Mouse (Mus musculus): ENCODE results near the gene Col8a1. TPM values are rescaled to one million over a fixed set of nuclear protein-coding genes. Genes with fewer than 3 reads are reported as not detected.

Gene Col8a1
- polyA plus RNA-seq (2014; fragmentation: Nextera tagmentation; extraction: Ambion mirVana) = 0.41 and 0.74 TPM in 2 replicates

DNA sequence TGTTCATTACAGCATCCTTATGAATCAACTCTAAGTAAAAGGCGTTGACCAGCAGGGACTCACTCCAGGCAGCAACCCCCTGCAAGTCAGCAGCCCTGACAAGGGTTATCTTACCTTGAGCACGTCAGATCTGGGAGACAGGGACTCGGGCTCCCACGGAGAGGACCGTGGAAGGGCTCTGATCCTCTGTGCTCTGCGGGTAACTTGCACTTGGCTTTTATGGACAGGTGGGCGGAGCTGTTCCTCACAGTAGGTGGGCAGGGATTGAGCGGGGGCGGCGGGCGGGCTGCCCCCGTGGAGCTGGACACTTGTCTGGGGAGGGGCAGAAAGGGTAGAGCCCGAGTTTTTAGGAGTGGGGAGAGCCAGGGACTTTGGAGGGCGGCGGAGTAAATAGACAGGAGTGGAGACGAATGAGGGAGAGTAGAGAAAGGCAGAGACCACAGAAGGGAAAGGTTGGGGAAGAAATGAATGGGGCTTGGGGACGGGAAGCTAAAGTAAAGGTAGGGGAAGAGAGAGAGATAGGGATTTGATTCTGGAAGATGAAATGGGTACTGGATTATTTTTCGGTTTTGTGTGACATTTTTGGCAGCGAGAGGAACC is at the start of gene Col8a1:
Gene Col8a1 (minus strand): TSS at position 212 of the 600 bp plus-strand sequence.
- WGBS = 8% methylated on average over 19 of the region's 19 CpGs
- no peak for ATAC-seq (replicated peaks; ENCODE audit: low FRiP score)
- no peak within 1 kb of the TSS for H3K9ac ChIP-seq (ENCODE audit: low read depth, low read length)
- no peaks in the 10 kb centered on the region for H3K36me3 ChIP-seq (ENCODE audit: control insufficient read depth, insufficient read depth, low read length)
- peaks cover 3% of the 10 kb centered on the region for H3K4me1 ChIP-seq (replicated peaks; ENCODE audit: control insufficient read depth, insufficient read depth, low read length)
- H3K9me3 ChIP-seq (ENCODE audit: control insufficient read depth, low read length) = no peaks in the 10 kb centered on the region
- H3K27ac ChIP-seq (ENCODE audit: low read depth, low read length) = no peak within 1 kb of the TSS
- H3K4me3 ChIP-seq (ENCODE audit: low read depth, low read length) = peak within 1 kb of the TSS; percentile 27; the same call in 1 of the 2 replicates
- 0 out of 2 replicates have a peak, but pooled peaks cover 3% of the 10 kb centered on the region for H3K27me3 ChIP-seq (replicated peaks; ENCODE audit: control insufficient read depth, insufficient read depth, low read length)
- H3K4me2 ChIP-seq = peak within 1 kb of the TSS; percentile 59
- no peak for DNase-seq (ENCODE audit: low spot score)

DNA sequence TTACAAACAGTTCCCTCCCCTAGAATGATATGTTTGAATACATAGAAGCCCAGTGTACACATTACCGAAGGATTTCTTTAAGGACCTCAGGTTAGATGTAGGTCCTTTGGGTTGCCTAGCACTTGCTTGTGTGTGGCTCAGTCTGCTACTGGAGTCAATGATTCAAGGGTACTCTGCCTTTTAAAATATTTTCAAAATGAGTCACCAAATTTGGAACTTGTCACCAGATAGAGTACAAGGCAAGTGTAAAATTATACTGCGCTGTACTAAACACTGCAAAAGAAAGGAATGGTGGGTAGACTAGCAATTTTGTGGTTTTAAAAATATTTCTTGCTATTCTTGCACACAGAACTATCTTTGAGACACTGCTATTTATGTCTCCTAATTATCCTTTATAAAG is 47.3 kb upstream of the Col8a1 start:
- Histone ChIP-seq H3K4me2 (no peak overlapping the region), H3K27me3 (replicated peaks; ENCODE audit: control insufficient read depth, insufficient read depth, low read length) (no peaks in the 10 kb centered on the region), H3K9me3 (ENCODE audit: control insufficient read depth, low read length) (no peaks in the 10 kb centered on the region), H3K9ac (ENCODE audit: low read depth, low read length) (no peak overlapping the region), H3K4me1 (replicated peaks; ENCODE audit: control insufficient read depth, insufficient read depth, low read length) (no peaks in the 10 kb centered on the region), H3K4me3 (ENCODE audit: low read depth, low read length) (no peak overlapping the region), H3K27ac (ENCODE audit: low read depth, low read length) (no peak overlapping the region), H3K36me3 (ENCODE audit: control insufficient read depth, insufficient read depth, low read length) (no peaks in the 10 kb centered on the region)
- DNase-seq (ENCODE audit: low spot score) (no peak), ATAC-seq (replicated peaks; ENCODE audit: low FRiP score) (no peak)
- WGBS = 97% methylated on average over 2 of the region's 2 CpGs

DNA sequence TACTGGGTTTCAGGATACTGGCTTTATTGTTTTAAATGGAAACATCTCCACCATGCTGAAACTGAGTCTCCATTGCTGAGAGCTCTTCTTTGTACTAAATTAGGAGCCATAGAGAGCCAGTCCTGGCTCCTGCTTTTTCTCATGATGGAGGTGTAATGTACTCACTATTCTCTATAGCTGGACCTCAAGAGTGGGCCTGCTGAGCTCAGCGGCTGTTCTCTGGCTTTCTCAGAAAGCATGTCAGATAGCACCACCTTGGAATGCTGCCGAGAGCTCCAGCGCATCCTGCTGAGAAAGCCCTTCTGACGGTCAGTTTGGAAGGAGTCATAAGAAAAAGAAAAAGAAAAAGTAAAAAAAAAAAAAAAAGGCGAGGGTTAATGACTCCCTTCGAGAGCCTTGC is 41.8 kb upstream of the Col8a1 start:
- Histone ChIP-seq H3K27me3 (replicated peaks; ENCODE audit: control insufficient read depth, insufficient read depth, low read length) (no peaks in the 10 kb centered on the region), H3K36me3 (ENCODE audit: control insufficient read depth, insufficient read depth, low read length) (no peaks in the 10 kb centered on the region), H3K4me2 (no peak overlapping the region), H3K4me3 (ENCODE audit: low read depth, low read length) (no peak overlapping the region), H3K4me1 (replicated peaks; ENCODE audit: control insufficient read depth, insufficient read depth, low read length) (no peaks in the 10 kb centered on the region), H3K9me3 (ENCODE audit: control insufficient read depth, low read length) (no peaks in the 10 kb centered on the region), H3K9ac (ENCODE audit: low read depth, low read length) (no peak overlapping the region), H3K27ac (ENCODE audit: low read depth, low read length) (no peak overlapping the region)
- no peak for ATAC-seq (replicated peaks; ENCODE audit: low FRiP score)
- WGBS = 70% methylated on average over 6 of the region's 6 CpGs
- DNase-seq (ENCODE audit: low spot score) = no peak

DNA sequence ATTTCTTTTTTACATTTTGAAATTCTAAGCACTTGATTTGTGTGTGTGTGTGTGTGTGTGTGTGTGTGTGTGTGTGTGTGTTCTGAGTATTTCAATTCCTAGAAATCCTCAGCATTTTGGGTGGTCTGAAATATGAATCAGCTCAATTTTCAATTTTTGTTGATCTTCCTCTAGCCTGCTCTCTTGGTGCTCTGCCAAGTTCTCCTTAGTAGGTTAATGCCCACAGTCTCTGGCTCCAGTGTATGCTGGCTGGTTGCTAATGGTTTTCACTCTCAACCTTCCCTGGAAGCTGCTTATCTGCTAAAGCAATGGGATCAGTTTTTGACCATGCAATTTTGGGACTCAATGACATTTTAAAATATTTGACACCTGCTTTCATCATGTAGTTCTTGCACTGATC is 24.5 kb upstream of the Col8a1 start:
- no peak for DNase-seq (ENCODE audit: low spot score)
- no peak for ATAC-seq (replicated peaks; ENCODE audit: low FRiP score)

DNA sequence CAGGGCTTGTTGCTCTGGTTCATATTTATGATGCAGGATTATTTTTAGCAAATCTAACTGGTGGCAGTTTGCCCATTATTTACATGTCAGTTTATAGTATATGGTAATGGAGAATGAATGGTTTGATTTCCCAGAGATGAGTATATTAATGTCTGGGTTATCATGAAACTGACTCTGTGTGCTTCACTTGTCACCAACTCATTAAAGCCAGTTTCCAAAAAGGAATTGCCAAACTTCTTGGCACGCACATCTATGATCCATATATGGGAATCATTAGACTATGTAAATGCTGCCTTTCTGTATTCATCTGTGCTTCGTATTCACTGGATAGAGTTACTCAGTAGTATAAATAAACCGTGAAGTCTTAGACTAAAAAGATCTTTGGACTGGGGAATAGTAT is 11.1 kb upstream of the Col8a1 start:
- DNase-seq (ENCODE audit: low spot score) (no peak), ATAC-seq (replicated peaks; ENCODE audit: low FRiP score) (no peak)

More for the DNA sequence above, 24.5 kb upstream of the Col8a1 start:
- Histone ChIP-seq H3K27ac (ENCODE audit: low read depth, low read length) (no peak overlapping the region), H3K4me1 (replicated peaks; ENCODE audit: control insufficient read depth, insufficient read depth, low read length) (no peaks in the 10 kb centered on the region), H3K27me3 (replicated peaks; ENCODE audit: control insufficient read depth, insufficient read depth, low read length) (no peaks in the 10 kb centered on the region), H3K9ac (ENCODE audit: low read depth, low read length) (no peak overlapping the region), H3K4me3 (ENCODE audit: low read depth, low read length) (no peak overlapping the region), H3K4me2 (no peak overlapping the region), H3K9me3 (ENCODE audit: control insufficient read depth, low read length) (no peaks in the 10 kb centered on the region), H3K36me3 (ENCODE audit: control insufficient read depth, insufficient read depth, low read length) (no peaks in the 10 kb centered on the region)

DNA sequence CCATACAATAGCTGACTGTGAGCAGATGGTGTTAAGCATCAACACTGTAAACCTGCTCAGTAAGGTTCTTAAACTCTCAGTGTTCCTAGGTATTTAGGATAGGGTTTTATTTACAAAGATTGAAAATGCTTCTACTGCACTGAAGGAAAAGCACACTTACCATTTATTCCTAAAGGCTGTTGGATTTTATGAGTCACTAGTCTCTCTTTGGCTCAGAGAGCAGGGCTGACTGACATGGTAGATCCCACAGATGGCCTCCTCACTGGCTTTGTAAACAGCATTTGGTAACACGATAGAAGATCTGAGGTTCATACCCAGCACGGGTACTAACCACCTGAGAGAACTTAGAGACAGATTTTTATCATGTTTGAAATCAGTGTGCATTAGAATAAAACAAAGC is 5.3 kb upstream of the Col8a1 start:
- Histone ChIP-seq H3K4me1 (replicated peaks; ENCODE audit: control insufficient read depth, insufficient read depth, low read length) (no peaks in the 10 kb centered on the region), H3K27me3 (replicated peaks; ENCODE audit: control insufficient read depth, insufficient read depth, low read length) (0 out of 2 replicates have a peak, but pooled peaks cover 3% of the 10 kb centered on the region)

More for the DNA sequence above, 11.1 kb upstream of the Col8a1 start:
- no peaks in the 10 kb centered on the region for H3K4me1 ChIP-seq (replicated peaks; ENCODE audit: control insufficient read depth, insufficient read depth, low read length)
- 80% methylated on average over 3 of the region's 3 CpGs for WGBS
- no peaks in the 10 kb centered on the region for H3K27me3 ChIP-seq (replicated peaks; ENCODE audit: control insufficient read depth, insufficient read depth, low read length)
- no peak overlapping the region for H3K27ac ChIP-seq (ENCODE audit: low read depth, low read length)
- H3K9me3 ChIP-seq (ENCODE audit: control insufficient read depth, low read length) = no peaks in the 10 kb centered on the region
- no peak overlapping the region for H3K4me2 ChIP-seq
- no peaks in the 10 kb centered on the region for H3K36me3 ChIP-seq (ENCODE audit: control insufficient read depth, insufficient read depth, low read length)
- no peak overlapping the region for H3K9ac ChIP-seq (ENCODE audit: low read depth, low read length)
- H3K4me3 ChIP-seq (ENCODE audit: low read depth, low read length) = no peak overlapping the region

GRCm38 (mm10) chr16:57755708-57756107 is 1.2 kb upstream of the Col8a1 start:
- Histone ChIP-seq H3K9ac (ENCODE audit: low read depth, low read length) (no peak overlapping the region), H3K27ac (ENCODE audit: low read depth, low read length) (no peak overlapping the region), H3K4me1 (replicated peaks; ENCODE audit: control insufficient read depth, insufficient read depth, low read length) (peaks cover 3% of the 10 kb centered on the region), H3K9me3 (ENCODE audit: control insufficient read depth, low read length) (no peaks in the 10 kb centered on the region), H3K36me3 (ENCODE audit: control insufficient read depth, insufficient read depth, low read length) (no peaks in the 10 kb centered on the region), H3K27me3 (replicated peaks; ENCODE audit: control insufficient read depth, insufficient read depth, low read length) (0 out of 2 replicates have a peak, but pooled peaks cover 3% of the 10 kb centered on the region), H3K4me3 (ENCODE audit: low read depth, low read length) (no peak overlapping the region), H3K4me2 (no peak overlapping the region)
- 48% methylated on average over 5 of the region's 5 CpGs for WGBS
- ATAC-seq (replicated peaks; ENCODE audit: low FRiP score) (no peak), DNase-seq (ENCODE audit: low spot score) (no peak)

More for the DNA sequence above, 5.3 kb upstream of the Col8a1 start:
- Histone ChIP-seq H3K9ac (ENCODE audit: low read depth, low read length) (no peak overlapping the region), H3K27ac (ENCODE audit: low read depth, low read length) (no peak overlapping the region), H3K9me3 (ENCODE audit: control insufficient read depth, low read length) (no peaks in the 10 kb centered on the region), H3K4me2 (no peak overlapping the region), H3K36me3 (ENCODE audit: control insufficient read depth, insufficient read depth, low read length) (no peaks in the 10 kb centered on the region), H3K4me3 (ENCODE audit: low read depth, low read length) (no peak overlapping the region)
- DNase-seq (ENCODE audit: low spot score) (no peak), ATAC-seq (replicated peaks; ENCODE audit: low FRiP score) (no peak)
- 82% methylated on average over 2 of the region's 2 CpGs for WGBS

GRCm38 (mm10) chr16:57755241-57755640 is 704 bp upstream of the Col8a1 start:
- Histone ChIP-seq H3K4me1 (replicated peaks; ENCODE audit: control insufficient read depth, insufficient read depth, low read length) (peaks cover 3% of the 10 kb centered on the region), H3K4me3 (ENCODE audit: low read depth, low read length) (peak overlapping the region; percentile 27; the same call in 1 of the 2 replicates), H3K4me2 (peak overlapping the region; percentile 59), H3K9me3 (ENCODE audit: control insufficient read depth, low read length) (no peaks in the 10 kb centered on the region), H3K9ac (ENCODE audit: low read depth, low read length) (no peak overlapping the region), H3K27me3 (replicated peaks; ENCODE audit: control insufficient read depth, insufficient read depth, low read length) (0 out of 2 replicates have a peak, but pooled peaks cover 3% of the 10 kb centered on the region), H3K27ac (ENCODE audit: low read depth, low read length) (no peak overlapping the region), H3K36me3 (ENCODE audit: control insufficient read depth, insufficient read depth, low read length) (no peaks in the 10 kb centered on the region)
- ATAC-seq (replicated peaks; ENCODE audit: low FRiP score) (0 out of 2 replicates have a peak, but pooled peaks have one; percentile 23), DNase-seq (ENCODE audit: low spot score) (no peak)
- WGBS = 30% methylated on average over 12 of the region's 12 CpGs
